Mouse (Mus musculus) bone marrow macrophage, adult 2 months (primary cell): ENCODE measurements around the gene Gm17409. TPM values are rescaled to one million over a fixed set of nuclear protein-coding genes. Genes with fewer than 3 reads are reported as not detected.

Experiments
- H3K27ac ChIP-seq: 2 replicates; pipeline ENCODE4 v1.5.1; 2012; ENCODE audit warnings: low read depth, low read length; ENCODE audit not compliant: insufficient read depth
- H3K4me1 ChIP-seq: 2 replicates; pipeline ENCODE4 v1.6.1; 2012; ENCODE audit warnings: low read length; ENCODE audit not compliant: control insufficient read depth, insufficient read depth
- H3K4me3 ChIP-seq: 2 replicates; pipeline ENCODE4 v1.5.1; 2012; ENCODE audit warnings: mild to moderate bottlenecking, low read length, moderate library complexity; ENCODE audit not compliant: insufficient read depth
- CTCF ChIP-seq: IDR thresholded peaks from 2 replicates; pipeline ENCODE4 v1.5.1; 2012; ENCODE audit warnings: low read depth, mild to moderate bottlenecking, low read length, moderate library complexity
- POLR2A ChIP-seq: IDR thresholded peaks from 2 replicates; pipeline ENCODE4 v1.6.1; 2012; ENCODE audit warnings: mild to moderate bottlenecking, low read depth, low read length, borderline replicate concordance
- polyA plus RNA-seq: library from polyadenylated mRNA; stranded (reverse); fragments of >200 nt; gene quantifications from 2 replicates; pipeline ENCODE4 v1.2.4, GENCODE M21; 2012; ENCODE audit not compliant: missing spikeins, insufficient read depth, insufficient read length

The Gm17409 gene
- not detected in 2 replicates for polyA plus RNA-seq

- no peak within 1 kb of the TSS for H3K4me3 ChIP-seq
- TF ChIP-seq CTCF (no peak), POLR2A (no peak)
- no peaks in the 10 kb centered on the region for H3K4me1 ChIP-seq
- no peak within 1 kb of the TSS for H3K27ac ChIP-seq
Observed at GRCm38 (mm10) chr2:58469816-58470215, at the start of gene Gm17409. Gm17409 (plus strand) TSS chr2:58470116.

GRCm38 (mm10) chr2:58423319-58423718, 46.6 kb upstream of the Gm17409 start:
- TF ChIP-seq POLR2A (no peak), CTCF (no peak)
- no peaks in the 10 kb centered on the region for H3K4me1 ChIP-seq
- H3K27ac ChIP-seq = no peak overlapping the region
- H3K4me3 ChIP-seq = no peak overlapping the region

- Histone ChIP-seq H3K27ac (no peak overlapping the region), H3K4me3 (no peak overlapping the region)
Observed at GRCm38 (mm10) chr2:58425436-58426004, 44.4 kb upstream of the Gm17409 start.

GRCm38 (mm10) chr2:58432211-58432610, 37.7 kb upstream of the Gm17409 start:
- TF ChIP-seq CTCF (no peak), POLR2A (no peak)
- Histone ChIP-seq H3K27ac (no peak overlapping the region), H3K4me1 (no peaks in the 10 kb centered on the region), H3K4me3 (no peak overlapping the region)

More at GRCm38 (mm10) chr2:58425436-58426004, 44.4 kb upstream of the Gm17409 start:
- no peak for TF ChIP-seq CTCF
- TF ChIP-seq POLR2A = no peak
- H3K4me1 ChIP-seq = no peaks in the 10 kb centered on the region

GRCm38 (mm10) chr2:58433317-58433716, 36.6 kb upstream of the Gm17409 start:
- TF ChIP-seq CTCF = no peak
- no peak for TF ChIP-seq POLR2A
- Histone ChIP-seq H3K4me3 (no peak overlapping the region), H3K27ac (no peak overlapping the region), H3K4me1 (no peaks in the 10 kb centered on the region)

- TF ChIP-seq POLR2A (no peak), CTCF (no peak)
- H3K4me1 ChIP-seq = no peaks in the 10 kb centered on the region
- H3K27ac ChIP-seq = no peak overlapping the region
Observed at GRCm38 (mm10) chr2:58434438-58434837, 35.5 kb upstream of the Gm17409 start.

GRCm38 (mm10) chr2:58435507-58435906, 34.4 kb upstream of the Gm17409 start:
- Histone ChIP-seq H3K4me1 (no peaks in the 10 kb centered on the region), H3K27ac (no peak overlapping the region), H3K4me3 (no peak overlapping the region)
- TF ChIP-seq CTCF (no peak), POLR2A (no peak)

More at GRCm38 (mm10) chr2:58434438-58434837, 35.5 kb upstream of the Gm17409 start:
- H3K4me3 ChIP-seq = no peak overlapping the region

- Histone ChIP-seq H3K4me3 (no peak overlapping the region), H3K4me1 (no peaks in the 10 kb centered on the region), H3K27ac (no peak overlapping the region)
- TF ChIP-seq CTCF = no peak
- TF ChIP-seq POLR2A = no peak
Observed at GRCm38 (mm10) chr2:58436911-58437310, 33.0 kb upstream of the Gm17409 start.

GRCm38 (mm10) chr2:58443163-58443562, 26.8 kb upstream of the Gm17409 start:
- TF ChIP-seq POLR2A (no peak), CTCF (no peak)
- H3K4me3 ChIP-seq = no peak overlapping the region
- H3K27ac ChIP-seq = no peak overlapping the region
- 0 out of 2 replicates have a peak, but pooled peaks cover 4% of the 10 kb centered on the region for H3K4me1 ChIP-seq

GRCm38 (mm10) chr2:58447001-58447400, 22.9 kb upstream of the Gm17409 start:
- H3K4me3 ChIP-seq = no peak overlapping the region
- no peak for TF ChIP-seq POLR2A
- no peak for TF ChIP-seq CTCF
- 0 out of 2 replicates have a peak, but pooled peaks cover 4% of the 10 kb centered on the region for H3K4me1 ChIP-seq
- H3K27ac ChIP-seq = no peak overlapping the region
